Mouse (Mus musculus) ES-Bruce4 (cell line): ENCODE results near the gene Triobp. TPM values are rescaled to one million over a fixed set of nuclear protein-coding genes. Genes with fewer than 3 reads are reported as not detected.
"Not testable (repeated sequence)": the region's sequence is repeated elsewhere in the genome, so short reads cannot be mapped to it uniquely, and the experiment has no call there.

Experiments used
- H3K27ac ChIP-seq: 2 replicates; pipeline ENCODE4 v1.5.1; 2012; ENCODE audit warnings: low read length, inconsistent platforms; ENCODE audit not compliant: insufficient read depth
- H3K27me3 ChIP-seq: 2 replicates; pipeline ENCODE4 v1.6.1; 2012; ENCODE audit warnings: mild to moderate bottlenecking, low read length, inconsistent platforms; ENCODE audit not compliant: control insufficient read depth, poor library complexity, insufficient read depth, severe bottlenecking
- H3K36me3 ChIP-seq: 2 replicates; pipeline ENCODE4 v1.6.1; 2012; ENCODE audit warnings: inconsistent platforms, mild to moderate bottlenecking, low read length, moderate library complexity; ENCODE audit not compliant: control insufficient read depth, poor library complexity, insufficient read depth, severe bottlenecking
- H3K4me1 ChIP-seq: one replicate; pipeline ENCODE4 v1.8.1; 2011; ENCODE audit warnings: low read length; ENCODE audit not compliant: control insufficient read depth, insufficient read depth
- H3K4me3 ChIP-seq: 2 replicates; pipeline ENCODE4 v1.5.1; 2011; ENCODE audit warnings: low read depth, mild to moderate bottlenecking, low read length
- H3K9ac ChIP-seq: 2 replicates; pipeline ENCODE4 v1.6.1; 2012; ENCODE audit warnings: low read depth, mild to moderate bottlenecking, inconsistent platforms; ENCODE audit not compliant: poor library complexity, severe bottlenecking
- H3K9me3 ChIP-seq: replicated peaks from 2 replicates; pipeline ENCODE4 v1.6.1; 2012; ENCODE audit warnings: mild to moderate bottlenecking, low read length, inconsistent platforms; ENCODE audit not compliant: control insufficient read depth, poor library complexity, insufficient read depth, severe bottlenecking
- CTCF ChIP-seq: IDR thresholded peaks from one replicate; pipeline ENCODE4 v1.8.1; 2011; ENCODE audit warnings: low read depth, low read length
- EP300 ChIP-seq: IDR thresholded peaks from 2 replicates; pipeline ENCODE4 v1.6.1; 2011; ENCODE audit warnings: low read depth, low read length; ENCODE audit not compliant: insufficient read depth
- POLR2A ChIP-seq: IDR thresholded peaks from one replicate; pipeline ENCODE4 v1.8.1; 2011; ENCODE audit warnings: low read length; ENCODE audit not compliant: insufficient read depth
- polyA plus RNA-seq: library from polyadenylated mRNA; stranded (reverse); fragments of >200 nt; gene quantifications from 2 replicates; pipeline ENCODE4 v1.2.4, GENCODE M21; 2011; ENCODE audit warnings: low read depth; ENCODE audit not compliant: missing spikeins, insufficient read depth, insufficient read length

The Triobp gene
- polyA plus RNA-seq, 1 experiment, result 49.5 TPM

GRCm38 (mm10) chr15:79001559-79001958 is 54.0 kb downstream of the Triobp start:
- peaks cover 4% of the 10 kb centered on the region for H3K4me1 ChIP-seq
- no peak overlapping the region for H3K27ac ChIP-seq
- H3K36me3 ChIP-seq, result no peaks in the 10 kb centered on the region
- no peak for TF ChIP-seq EP300
- no peak for TF ChIP-seq POLR2A
- no peak for TF ChIP-seq CTCF
- no peak overlapping the region for H3K9ac ChIP-seq
- H3K27me3 ChIP-seq, result no peaks in the 10 kb centered on the region
- no peaks in the 10 kb centered on the region for H3K9me3 ChIP-seq
- no peak overlapping the region for H3K4me3 ChIP-seq

GRCm38 (mm10) chr15:79002036-79002435 is 54.5 kb downstream of the Triobp start:
- Histone ChIP-seq H3K27me3 (no peaks in the 10 kb centered on the region), H3K27ac (no peak overlapping the region), H3K9me3 (no peaks in the 10 kb centered on the region), H3K4me3 (no peak overlapping the region), H3K4me1 (peaks cover 4% of the 10 kb centered on the region), H3K9ac (no peak overlapping the region), H3K36me3 (no peaks in the 10 kb centered on the region)
- TF ChIP-seq EP300 (no peak), POLR2A (no peak), CTCF (no peak)

GRCm38 (mm10) chr15:79003079-79003478 is 55.6 kb downstream of the Triobp start:
- Histone ChIP-seq H3K36me3 (no peaks in the 10 kb centered on the region), H3K4me3 (no peak overlapping the region), H3K9ac (no peak overlapping the region), H3K27ac (no peak overlapping the region), H3K9me3 (no peaks in the 10 kb centered on the region), H3K4me1 (peaks cover 2% of the 10 kb centered on the region), H3K27me3 (no peaks in the 10 kb centered on the region)
- no peak for TF ChIP-seq CTCF
- TF ChIP-seq EP300, result no peak
- no peak for TF ChIP-seq POLR2A

GRCm38 (mm10) chr15:79005581-79005980 is 58.1 kb downstream of the Triobp start:
- Histone ChIP-seq H3K4me3 (no peak overlapping the region), H3K9me3 (no peaks in the 10 kb centered on the region), H3K9ac (no peak overlapping the region), H3K27me3 (no peaks in the 10 kb centered on the region), H3K36me3 (no peaks in the 10 kb centered on the region), H3K4me1 (peaks cover 6% of the 10 kb centered on the region), H3K27ac (no peak overlapping the region)
- TF ChIP-seq CTCF, result no peak
- TF ChIP-seq EP300, result no peak
- no peak for TF ChIP-seq POLR2A

- Histone ChIP-seq H3K4me3 (no peak overlapping the region), H3K9me3 (no peaks in the 10 kb centered on the region), H3K9ac (no peak overlapping the region), H3K4me1 (peaks cover 6% of the 10 kb centered on the region), H3K36me3 (no peaks in the 10 kb centered on the region), H3K27me3 (no peaks in the 10 kb centered on the region), H3K27ac (no peak overlapping the region)
- TF ChIP-seq POLR2A, result no peak
- TF ChIP-seq EP300, result no peak
- TF ChIP-seq CTCF, result no peak
These were observed 59.1 kb downstream of the Triobp start for GRCm38 (mm10) chr15:79006638-79007037.

GRCm38 (mm10) chr15:79007059-79007458 is 59.5 kb downstream of the Triobp start:
- H3K4me1 ChIP-seq, result peaks cover 6% of the 10 kb centered on the region
- no peaks in the 10 kb centered on the region for H3K36me3 ChIP-seq
- no peaks in the 10 kb centered on the region for H3K9me3 ChIP-seq
- no peak overlapping the region for H3K4me3 ChIP-seq
- no peak overlapping the region for H3K9ac ChIP-seq
- TF ChIP-seq CTCF (no peak), EP300 (no peak), POLR2A (no peak)
- H3K27me3 ChIP-seq, result no peaks in the 10 kb centered on the region
- no peak overlapping the region for H3K27ac ChIP-seq

- H3K4me1 ChIP-seq, H3K9ac ChIP-seq, H3K9me3 ChIP-seq, H3K27ac ChIP-seq, H3K27me3 ChIP-seq, H3K36me3 ChIP-seq, H3K4me3 ChIP-seq: not testable (repeated sequence)
These were observed 60.3 kb downstream of the Triobp start for GRCm38 (mm10) chr15:79007836-79008235.
